Mouse (Mus musculus): ENCODE data around the gene Pxmp4.

DNA sequence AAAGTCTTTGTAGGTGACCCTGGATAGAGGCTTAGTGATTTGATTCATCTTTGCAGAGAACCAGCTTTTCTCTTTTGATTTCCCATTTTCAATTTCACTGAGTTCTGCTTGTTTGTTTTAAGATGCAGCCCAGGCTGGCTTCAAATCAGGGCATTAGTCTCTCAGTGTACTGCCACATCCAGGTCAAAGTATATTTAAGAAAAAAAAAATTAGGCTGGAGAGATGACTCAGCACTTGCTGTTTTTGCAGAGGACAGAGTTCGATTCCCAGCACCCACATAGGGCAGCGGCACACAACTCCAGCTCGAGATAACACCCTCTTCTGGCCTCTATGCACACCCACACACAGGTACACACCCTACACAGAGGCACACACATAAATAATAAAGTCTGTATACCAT lies 12.3 kb downstream of the Pxmp4 start:
- TF ChIP-seq CTCF (IDR thresholded peaks at IDR 0.05; ENCODE audit: control insufficient read depth, insufficient read depth, insufficient replicate concordance, low read depth, low read length) = no peak
- TF ChIP-seq POLR2A (IDR thresholded peaks at IDR 0.05; ENCODE audit: control insufficient read depth, low read depth, low read length) = no peak
